Mouse (Mus musculus): ENCODE measurements around the gene Plppr2. TPM values are rescaled to one million over a fixed set of nuclear protein-coding genes. Genes with fewer than 3 reads are reported as not detected.

Gene Plppr2
- polyA plus RNA-seq, 1 experiment from 2014 or later = 2.7 TPM

DNA sequence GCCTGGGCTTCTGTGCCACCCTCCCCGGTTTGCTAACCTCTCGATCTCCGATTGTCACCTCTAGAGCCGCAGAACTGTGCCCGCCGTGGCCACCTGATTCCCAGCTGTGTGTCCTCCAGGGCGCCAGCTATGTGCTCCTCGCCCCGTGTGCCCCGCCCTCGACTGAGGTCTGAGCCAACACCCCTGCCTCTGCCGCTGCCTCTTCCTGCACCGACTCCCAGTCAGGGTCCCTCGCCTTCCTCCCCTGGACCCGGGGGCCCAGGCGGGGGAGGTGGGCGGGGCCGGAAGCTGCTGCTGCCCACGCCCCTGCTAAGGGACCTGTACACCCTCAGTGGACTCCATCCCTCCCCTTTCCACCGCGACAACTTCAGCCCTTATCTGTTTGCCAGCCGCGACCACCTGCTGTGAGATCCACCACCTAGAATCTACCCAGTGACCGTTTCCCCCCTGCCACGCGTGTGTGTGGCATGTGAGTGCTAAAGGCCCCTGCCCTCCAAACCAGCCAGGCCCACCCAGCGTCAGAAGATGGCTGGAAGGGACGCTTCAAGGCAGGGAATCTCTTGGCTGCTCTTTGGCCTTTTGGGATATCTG is 10.8 kb downstream of the Plppr2 start:
- Histone ChIP-seq H3K4me3 (ENCODE audit: low read depth, low read length) (no peak overlapping the region), H3K9ac (ENCODE audit: low read length) (no peak overlapping the region), H3K36me3 (ENCODE audit: control insufficient read depth, insufficient read depth, low read length) (no peaks in the 10 kb centered on the region), H3K9me3 (ENCODE audit: control insufficient read depth, low read length) (no peaks in the 10 kb centered on the region), H3K27me3 (ENCODE audit: control insufficient read depth, insufficient read depth, low read length) (no peaks in the 10 kb centered on the region), H3K4me2 (replicated peaks; ENCODE audit: low read depth) (no peak overlapping the region), H3K27ac (replicated peaks) (no peak overlapping the region), H3K4me1 (replicated peaks; ENCODE audit: control insufficient read depth, insufficient read depth) (no peaks in the 10 kb centered on the region)
- peak; percentile 40 for ATAC-seq (ENCODE audit: low FRiP score, low TSS enrichment)
- DNase-seq (ENCODE audit: low spot score) = peak; percentile 35
- WGBS = 11% methylated on average over 22 of the region's 28 CpGs
- TF ChIP-seq EP300 (optimal IDR thresholded peaks at IDR 0.05) = no peak
- TF ChIP-seq CTCF (IDR thresholded peaks at IDR 0.05; ENCODE audit: low read depth) = no peak

- H3K4me3 ChIP-seq (ENCODE audit: low read depth, low read length) = no peak overlapping the region
- WGBS = 52% methylated on average over 7 of the region's 8 CpGs
- ATAC-seq (ENCODE audit: low FRiP score, low TSS enrichment) (no peak), DNase-seq (ENCODE audit: low spot score) (no peak)
- no peak for TF ChIP-seq CTCF (IDR thresholded peaks at IDR 0.05; ENCODE audit: low read depth)
- no peak for TF ChIP-seq EP300 (optimal IDR thresholded peaks at IDR 0.05)
- no peak overlapping the region for H3K27ac ChIP-seq (replicated peaks)
- no peaks in the 10 kb centered on the region for H3K4me1 ChIP-seq (replicated peaks; ENCODE audit: control insufficient read depth, insufficient read depth)
- no peak overlapping the region for H3K4me2 ChIP-seq (replicated peaks; ENCODE audit: low read depth)
- H3K27me3 ChIP-seq (ENCODE audit: control insufficient read depth, insufficient read depth, low read length) = no peaks in the 10 kb centered on the region
- H3K9ac ChIP-seq (ENCODE audit: low read length) = no peak overlapping the region
- H3K9me3 ChIP-seq (ENCODE audit: control insufficient read depth, low read length) = no peaks in the 10 kb centered on the region
- H3K36me3 ChIP-seq (ENCODE audit: control insufficient read depth, insufficient read depth, low read length) = no peaks in the 10 kb centered on the region
Observed at GRCm38 (mm10) chr9:21948146-21948545, 11.3 kb downstream of the Plppr2 start.

DNA sequence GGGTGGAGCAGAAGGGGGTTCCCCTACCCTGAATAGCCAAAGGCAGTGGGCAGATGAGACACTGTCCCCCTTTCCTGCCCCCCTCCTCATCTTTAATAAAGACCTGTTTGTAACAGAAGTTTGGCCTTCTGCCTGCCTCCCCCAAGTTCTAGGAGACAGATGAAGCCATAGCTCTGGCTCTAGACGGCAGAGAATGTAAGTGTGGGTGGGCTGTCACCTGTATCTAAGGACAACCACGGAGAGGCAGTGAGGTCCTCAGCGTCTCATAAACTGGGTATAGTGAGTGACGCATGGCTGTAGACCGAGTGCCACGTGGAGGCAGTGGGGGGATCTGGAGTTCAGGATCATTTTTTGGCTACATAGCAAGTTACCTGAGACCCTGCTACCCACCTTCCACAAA is 12.0 kb downstream of the Plppr2 start:
- no peaks in the 10 kb centered on the region for H3K27me3 ChIP-seq (ENCODE audit: control insufficient read depth, insufficient read depth, low read length)
- WGBS = 66% methylated on average over 6 of the region's 6 CpGs
- no peaks in the 10 kb centered on the region for H3K9me3 ChIP-seq (ENCODE audit: control insufficient read depth, low read length)
- no peak for DNase-seq (ENCODE audit: low spot score)
- no peak for ATAC-seq (ENCODE audit: low FRiP score, low TSS enrichment)
- H3K36me3 ChIP-seq (ENCODE audit: control insufficient read depth, insufficient read depth, low read length) = no peaks in the 10 kb centered on the region
- no peak overlapping the region for H3K4me2 ChIP-seq (replicated peaks; ENCODE audit: low read depth)
- no peak overlapping the region for H3K9ac ChIP-seq (ENCODE audit: low read length)
- no peak overlapping the region for H3K4me3 ChIP-seq (ENCODE audit: low read depth, low read length)
- no peak for TF ChIP-seq EP300 (optimal IDR thresholded peaks at IDR 0.05)
- no peak for TF ChIP-seq CTCF (IDR thresholded peaks at IDR 0.05; ENCODE audit: low read depth)
- no peaks in the 10 kb centered on the region for H3K4me1 ChIP-seq (replicated peaks; ENCODE audit: control insufficient read depth, insufficient read depth)
- H3K27ac ChIP-seq (replicated peaks) = no peak overlapping the region

- Histone ChIP-seq H3K4me3 (ENCODE audit: low read depth, low read length) (no peak overlapping the region), H3K9ac (ENCODE audit: low read length) (no peak overlapping the region), H3K27me3 (ENCODE audit: control insufficient read depth, insufficient read depth, low read length) (no peaks in the 10 kb centered on the region), H3K4me2 (replicated peaks; ENCODE audit: low read depth) (no peak overlapping the region), H3K4me1 (replicated peaks; ENCODE audit: control insufficient read depth, insufficient read depth) (no peaks in the 10 kb centered on the region), H3K27ac (replicated peaks) (no peak overlapping the region), H3K9me3 (ENCODE audit: control insufficient read depth, low read length) (no peaks in the 10 kb centered on the region), H3K36me3 (ENCODE audit: control insufficient read depth, insufficient read depth, low read length) (no peaks in the 10 kb centered on the region)
- TF ChIP-seq EP300 (optimal IDR thresholded peaks at IDR 0.05) = no peak
- TF ChIP-seq CTCF (IDR thresholded peaks at IDR 0.05; ENCODE audit: low read depth) = no peak; the same call in 1 of the 2 replicates
- DNase-seq (ENCODE audit: low spot score) = peak; percentile 80
- no peak; the same call in 1 of the 2 replicates for ATAC-seq (ENCODE audit: low FRiP score, low TSS enrichment)
- 13% methylated on average over 11 of the region's 11 CpGs for WGBS
Observed at GRCm38 (mm10) chr9:21950322-21950721, 13.5 kb downstream of the Plppr2 start.

DNA sequence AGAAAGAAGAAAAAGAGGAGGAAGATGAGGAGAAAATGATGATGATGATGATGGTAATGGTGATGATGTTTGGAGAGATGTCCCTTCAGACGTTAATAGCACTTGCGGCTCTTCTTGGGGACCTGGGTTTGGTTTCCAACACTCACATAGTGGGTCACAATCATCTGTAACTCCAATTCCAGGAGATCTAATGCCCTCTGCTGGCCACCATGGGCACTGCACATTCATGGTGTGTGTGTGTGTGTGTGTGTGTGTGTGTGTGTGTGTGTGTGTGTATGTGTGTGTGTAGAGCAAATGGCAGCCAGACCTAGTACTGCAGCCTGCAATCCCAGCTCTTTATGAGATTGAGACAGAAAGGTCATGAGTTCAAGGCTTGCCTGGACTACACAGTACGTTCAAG is 15.1 kb downstream of the Plppr2 start:
- no peak overlapping the region for H3K27ac ChIP-seq (replicated peaks)
- no peaks in the 10 kb centered on the region for H3K27me3 ChIP-seq (ENCODE audit: control insufficient read depth, insufficient read depth, low read length)
- WGBS = 70% methylated on average over 3 of the region's 3 CpGs
- no peaks in the 10 kb centered on the region for H3K4me1 ChIP-seq (replicated peaks; ENCODE audit: control insufficient read depth, insufficient read depth)
- peak; percentile 61 for TF ChIP-seq CTCF (IDR thresholded peaks at IDR 0.05; ENCODE audit: low read depth)
- TF ChIP-seq EP300 (optimal IDR thresholded peaks at IDR 0.05) = no peak
- no peaks in the 10 kb centered on the region for H3K9me3 ChIP-seq (ENCODE audit: control insufficient read depth, low read length)
- DNase-seq (ENCODE audit: low spot score) (no peak), ATAC-seq (ENCODE audit: low FRiP score, low TSS enrichment) (no peak)
- H3K4me3 ChIP-seq (ENCODE audit: low read depth, low read length) = no peak overlapping the region
- H3K36me3 ChIP-seq (ENCODE audit: control insufficient read depth, insufficient read depth, low read length) = no peaks in the 10 kb centered on the region
- H3K4me2 ChIP-seq (replicated peaks; ENCODE audit: low read depth) = no peak overlapping the region
- H3K9ac ChIP-seq (ENCODE audit: low read length) = no peak overlapping the region

- Histone ChIP-seq H3K27me3 (ENCODE audit: control insufficient read depth, insufficient read depth, low read length) (no peaks in the 10 kb centered on the region), H3K27ac (replicated peaks) (no peak overlapping the region), H3K36me3 (ENCODE audit: control insufficient read depth, insufficient read depth, low read length) (no peaks in the 10 kb centered on the region), H3K9me3 (ENCODE audit: control insufficient read depth, low read length) (no peaks in the 10 kb centered on the region), H3K4me2 (replicated peaks; ENCODE audit: low read depth) (no peak overlapping the region), H3K4me1 (replicated peaks; ENCODE audit: control insufficient read depth, insufficient read depth) (no peaks in the 10 kb centered on the region), H3K4me3 (ENCODE audit: low read depth, low read length) (no peak overlapping the region), H3K9ac (ENCODE audit: low read length) (no peak overlapping the region)
- no peak for ATAC-seq (ENCODE audit: low FRiP score, low TSS enrichment)
- WGBS = 11% methylated on average over 3 of the region's 3 CpGs
- no peak for DNase-seq (ENCODE audit: low spot score)
- TF ChIP-seq CTCF (IDR thresholded peaks at IDR 0.05; ENCODE audit: low read depth) = no peak
- TF ChIP-seq EP300 (optimal IDR thresholded peaks at IDR 0.05) = no peak
Observed at GRCm38 (mm10) chr9:21953600-21953999, 16.8 kb downstream of the Plppr2 start.
